Mouse (Mus musculus): ENCODE measurements around the gene Fkrp. TPM values are rescaled to one million over a fixed set of nuclear protein-coding genes. Genes with fewer than 3 reads are reported as not detected.

Fkrp gene
- 21.2 and 26.2 TPM in 2 replicates for polyA plus RNA-seq (2012)

GRCm38 (mm10) chr7:16816475-16817122 lies at the start of gene Fkrp:
Gene Fkrp, minus strand, starts transcription at chr7:16816732.

DNA sequence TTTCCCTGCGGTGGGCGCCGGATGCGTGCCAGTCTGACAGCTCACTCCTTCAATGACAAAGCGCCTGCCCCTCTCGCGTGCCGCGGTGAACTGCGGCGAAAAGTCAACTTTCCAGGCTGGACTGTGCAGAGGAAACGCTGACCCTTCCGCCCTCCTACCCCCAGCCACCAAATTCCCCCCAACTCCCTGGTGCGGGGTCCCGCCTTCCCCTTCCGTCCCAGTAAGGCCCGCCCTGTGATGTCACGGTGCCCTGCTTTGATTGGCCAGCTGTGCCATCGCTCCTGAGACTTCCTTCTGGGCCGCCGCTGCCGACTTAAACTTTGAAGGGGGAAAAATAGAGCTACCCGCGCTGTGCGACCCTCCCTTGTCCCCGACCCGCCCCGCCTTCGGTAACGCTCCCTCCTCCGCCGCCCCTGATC lies 26.1 kb upstream of the Fkrp start, which contains the start of gene Prkd2:
Gene Prkd2 (plus strand): TSS at position 258 of the 419 bp plus-strand sequence.

GRCm38 (mm10) chr7:16815351-16815941 lies 1.1 kb downstream of the Fkrp start, which contains the start of gene Strn4:
Gene Strn4, plus strand, starts transcription at chr7:16815889.

DNA sequence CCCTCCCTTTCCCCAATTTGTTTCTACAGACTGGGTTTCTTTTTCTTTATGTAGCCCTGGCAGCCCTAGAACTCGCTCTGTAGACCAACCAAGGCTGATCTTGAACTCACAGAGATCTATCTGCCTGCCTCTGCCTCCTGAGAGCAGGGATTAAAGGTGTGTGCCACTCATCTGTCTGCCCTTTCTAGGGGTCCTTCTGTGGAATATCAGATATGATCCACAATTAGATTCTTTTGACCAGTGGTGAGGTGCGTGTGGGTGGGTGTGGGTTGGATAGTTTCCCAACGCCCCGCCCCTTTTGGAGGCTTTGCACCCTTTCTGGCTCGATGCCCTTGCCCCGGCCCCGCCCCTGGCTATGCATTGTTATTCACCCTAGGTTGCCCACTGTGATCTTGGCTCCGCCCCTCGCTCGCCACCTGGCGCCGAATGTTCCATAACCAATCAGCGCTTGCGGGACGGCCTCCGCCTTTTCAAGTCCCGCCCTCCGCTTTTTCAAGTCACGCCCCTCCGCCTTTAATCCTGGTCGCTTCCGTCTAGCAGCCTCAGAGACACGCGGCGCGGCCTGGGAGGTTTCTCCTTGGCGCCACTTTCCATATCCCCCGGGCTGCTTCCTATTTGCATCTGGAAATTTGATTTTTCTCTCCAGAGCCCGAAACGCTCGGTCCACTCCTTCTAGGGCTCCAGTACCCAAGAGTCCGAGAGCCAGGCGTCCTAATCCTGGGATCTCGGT lies 35.5 kb downstream of the Fkrp start, which contains the start of gene Slc1a5:
Gene Slc1a5 (plus strand): TSS at position 516 of the 730 bp plus-strand sequence.

Other genes with a start within 250 kb of the Fkrp start
- gene Arhgap35, start 201.7 kb downstream of the Fkrp start, polyA plus RNA-seq (2012), result 2.3 and 4.0 TPM in 2 replicates
- not detected in 2 replicates for gene Ceacam15, start 141.0 kb downstream of the Fkrp start, polyA plus RNA-seq (2012)
- gene Ceacam9, start 94.8 kb downstream of the Fkrp start, polyA plus RNA-seq (2012), result not detected in 2 replicates
- gene Ap2s1, start 78.3 kb downstream of the Fkrp start, polyA plus RNA-seq (2012), result 564 and 583 TPM in 2 replicates
- gene Slc1a5, start 35.4 kb downstream of the Fkrp start, polyA plus RNA-seq (2012), result 84.0 and 89.0 TPM in 2 replicates
- 83.0 and 89.1 TPM in 2 replicates for gene Strn4, start 843 bp downstream of the Fkrp start, polyA plus RNA-seq (2012)
- 37.0 and 42.4 TPM in 2 replicates for gene Prkd2, start 26.2 kb upstream of the Fkrp start, polyA plus RNA-seq (2012)
- 0.94 and 1.1 TPM in 2 replicates for gene Dact3, start 58.6 kb upstream of the Fkrp start, polyA plus RNA-seq (2012)
- gene Gng8, start 75.1 kb upstream of the Fkrp start, polyA plus RNA-seq (2012), result not detected in 2 replicates
- gene Ptgir, start 89.8 kb upstream of the Fkrp start, polyA plus RNA-seq (2012), result 1.9 and 2.8 TPM in 2 replicates
- gene Calm3, start 107.4 kb upstream of the Fkrp start, polyA plus RNA-seq (2012), result 584 and 773 TPM in 2 replicates
- gene Pnmal2, start 128.0 kb upstream of the Fkrp start, polyA plus RNA-seq (2012), result 0.09 TPM in 2 replicates
- gene Pnmal1, start 142.9 kb upstream of the Fkrp start, polyA plus RNA-seq (2012), result 0.01 TPM in 1 of 2 replicates, not detected in the other
- 0.05 and 0.09 TPM in 2 replicates for gene Gm42372, start 166.4 kb upstream of the Fkrp start, polyA plus RNA-seq (2012)
- 6.3 and 7.3 TPM in 2 replicates for gene Ccdc8, start 176.0 kb upstream of the Fkrp start, polyA plus RNA-seq (2012)
- gene Ppp5c, start 211.2 kb upstream of the Fkrp start, polyA plus RNA-seq (2012), result 120 and 141 TPM in 2 replicates
- 6.4 and 9.0 TPM in 2 replicates for gene Hif3a, start 245.7 kb upstream of the Fkrp start, polyA plus RNA-seq (2012)